Mouse (Mus musculus) activated CD4-positive, CD25-positive, alpha-beta regulatory T cell, adult 4 months (primary cell): ENCODE results near the gene Podxl. TPM values are rescaled to one million over a fixed set of nuclear protein-coding genes. Genes with fewer than 3 reads are reported as not detected.

Source experiments
- ATAC-seq: one replicate; pipeline ENCODE4 v1.8.0; 2017
- polyA plus RNA-seq, 2 experiments: library from polyadenylated mRNA; unstranded; fragments of 100-300 nt; shearing (Covaris generic); gene quantifications; one replicate each; pipeline ENCODE4 v1.2.1; 2017

Gene Podxl
- polyA plus RNA-seq = not detected

GRCm38 (mm10) chr6:31563235-31564181 lies at the start of gene Podxl:
Gene Podxl (minus strand): TSS chr6:31563981.
- peak; percentile 46 for ATAC-seq

DNA sequence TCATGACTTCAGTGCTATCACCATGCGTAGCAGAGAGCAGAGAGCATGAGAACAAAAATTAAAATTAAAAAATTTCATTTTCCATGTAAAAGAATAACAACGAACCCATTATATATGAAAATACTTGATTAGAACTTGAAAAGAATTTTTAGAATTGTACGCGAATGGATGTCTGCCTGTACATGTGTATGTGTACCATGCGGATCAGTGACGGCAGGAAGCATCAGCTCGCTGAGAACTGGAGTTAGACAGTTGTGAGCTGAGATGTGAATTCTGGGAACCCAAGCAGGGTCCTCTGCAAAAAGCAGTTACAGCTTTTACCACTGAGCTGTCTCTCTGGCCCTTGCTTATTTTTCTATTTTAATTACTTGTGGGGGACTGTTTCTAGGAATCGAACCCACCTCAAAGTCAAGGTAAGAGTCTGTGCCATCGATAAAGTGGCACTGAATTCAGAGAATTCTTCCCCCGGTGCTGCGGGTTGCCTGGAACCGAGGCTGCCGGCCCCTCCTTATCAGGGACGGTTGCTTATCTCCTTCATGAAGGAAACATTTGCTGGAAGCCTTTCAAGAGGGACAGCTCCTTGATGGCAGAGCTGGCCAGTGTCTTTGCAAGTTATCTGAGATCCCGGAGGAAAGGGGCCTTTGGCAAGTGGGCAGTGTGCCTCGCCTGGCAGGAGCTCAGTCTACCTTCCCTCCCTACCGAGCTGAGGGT lies 48.9 kb upstream of the Podxl start:
- ATAC-seq = no peak

- ATAC-seq = no peak
Observed at GRCm38 (mm10) chr6:31606429-31606828, 42.6 kb upstream of the Podxl start.

- ATAC-seq = no peak
Observed at GRCm38 (mm10) chr6:31604629-31605265, 41.0 kb upstream of the Podxl start.

DNA sequence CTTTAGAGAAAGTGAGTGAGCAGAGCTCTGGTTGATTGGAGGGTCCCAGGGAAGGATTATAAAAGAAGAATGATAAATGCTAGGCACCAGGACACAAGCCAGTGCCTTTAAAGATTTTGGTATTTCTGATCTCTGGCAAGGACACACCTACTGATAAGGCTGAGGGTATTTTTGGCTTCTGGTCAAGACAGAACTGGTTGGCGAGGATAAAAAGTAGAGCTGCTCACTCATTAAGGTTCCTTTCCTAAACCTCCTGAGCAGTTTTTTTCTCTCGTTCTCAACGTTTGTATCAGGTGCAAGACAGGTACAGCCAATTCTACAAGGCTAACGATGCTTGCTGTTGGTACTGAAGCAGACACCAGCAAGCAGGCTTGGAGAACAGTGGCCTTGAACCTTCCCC lies 38.7 kb upstream of the Podxl start:
- ATAC-seq = no peak

GRCm38 (mm10) chr6:31601131-31601530 lies 37.4 kb upstream of the Podxl start:
- ATAC-seq = no peak

DNA sequence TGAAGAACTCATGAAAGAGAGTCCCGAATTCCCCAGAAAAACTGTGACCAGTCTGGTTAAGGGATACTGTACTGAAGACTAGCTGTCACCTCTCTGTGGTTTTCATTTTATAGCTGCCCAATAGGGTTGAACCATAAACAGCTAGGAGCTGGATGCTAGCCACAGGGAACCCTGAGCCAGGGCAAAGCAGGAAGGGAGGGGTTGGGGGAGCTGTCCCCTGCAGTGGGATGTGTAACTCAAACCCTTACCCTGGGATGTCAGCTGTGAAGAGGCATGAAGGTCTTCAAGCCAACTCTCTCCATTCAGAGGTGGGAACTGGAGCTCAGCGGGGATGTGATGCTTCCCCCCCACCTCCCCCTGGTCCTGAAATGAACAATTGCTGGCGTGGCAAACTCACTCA lies 36.1 kb upstream of the Podxl start:
- no peak for ATAC-seq

DNA sequence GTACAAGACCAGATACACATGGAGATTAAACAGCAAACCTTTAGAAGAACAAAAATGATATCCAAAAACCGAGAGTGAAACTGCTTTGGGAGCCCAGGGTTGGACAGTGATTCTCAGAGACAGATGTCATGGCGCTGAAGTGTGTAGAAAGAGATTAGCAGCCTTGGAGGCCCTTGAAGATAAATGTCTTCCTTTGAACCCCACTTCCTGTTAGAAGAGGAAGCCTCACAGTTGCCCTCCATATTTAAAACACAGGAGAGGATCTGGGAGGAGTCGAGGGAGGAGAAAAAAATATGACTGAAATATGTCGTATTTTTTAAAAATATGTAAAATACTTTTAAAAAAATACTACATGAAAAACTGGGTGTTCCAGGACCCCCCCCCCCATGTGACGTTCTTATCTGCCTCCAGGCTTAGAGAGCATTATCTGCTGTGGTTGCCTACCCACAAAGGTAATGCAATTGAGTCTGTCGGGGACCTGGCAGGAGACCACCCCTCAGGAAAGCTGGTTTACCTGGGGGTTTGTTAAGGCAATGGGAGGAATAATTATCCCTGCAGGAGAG lies 34.6 kb upstream of the Podxl start:
- no peak for ATAC-seq

DNA sequence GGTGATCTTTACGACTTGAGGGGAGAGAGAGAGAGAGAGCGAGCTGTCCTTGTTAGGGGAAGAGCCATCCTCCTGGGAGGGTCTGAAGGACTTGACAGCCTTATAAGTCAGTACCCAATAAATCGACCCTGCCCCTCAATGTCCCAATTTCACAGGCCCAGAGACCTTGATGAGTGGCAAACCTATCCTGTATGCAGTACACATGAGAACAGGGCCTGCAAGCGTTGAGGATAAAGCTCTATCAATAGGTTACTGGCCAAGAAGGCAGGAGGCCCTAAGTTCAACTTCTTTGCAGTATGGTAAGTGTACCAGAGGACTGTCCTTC lies 33.3 kb upstream of the Podxl start:
- ATAC-seq = no peak

DNA sequence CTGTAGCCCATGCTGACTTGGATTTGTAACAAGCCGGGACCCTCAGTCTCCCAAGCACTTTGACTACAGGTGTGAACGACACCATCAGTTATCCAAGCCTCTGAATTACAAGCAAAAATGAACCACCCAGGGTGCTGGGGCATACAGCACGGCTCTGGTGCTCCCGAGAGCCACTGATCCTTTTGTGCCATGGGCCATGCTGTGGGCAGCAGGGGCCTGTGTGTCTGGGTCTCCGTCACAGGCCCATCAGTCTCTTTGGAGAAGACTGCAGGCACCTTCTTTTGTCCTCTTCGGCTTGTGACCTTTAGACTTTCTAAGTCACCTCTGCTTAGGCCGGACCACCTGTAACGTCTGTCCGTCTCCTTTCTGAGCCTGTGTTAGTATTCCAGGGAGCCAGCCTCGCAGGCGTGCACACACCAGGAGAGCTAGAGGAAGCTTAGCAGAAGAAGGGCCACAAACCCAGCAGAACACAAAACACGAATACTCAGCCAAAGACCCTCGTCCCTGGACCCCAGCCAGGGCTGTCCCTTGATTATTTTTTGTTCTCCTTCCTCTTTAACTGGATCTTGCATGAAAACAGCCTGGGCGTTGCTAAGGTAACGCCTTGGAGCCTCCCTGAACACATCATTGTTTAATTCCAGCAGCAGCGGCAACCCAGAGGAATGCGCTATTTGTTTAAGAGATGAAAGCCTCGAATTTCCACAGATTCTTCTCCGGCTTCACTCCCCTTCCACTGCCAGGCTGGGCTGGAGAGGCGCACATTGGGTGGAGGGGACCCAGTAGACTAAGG lies 32.8 kb upstream of the Podxl start:
- ATAC-seq = no peak

- ATAC-seq = no peak
Observed at GRCm38 (mm10) chr6:31592579-31593238, 28.9 kb upstream of the Podxl start.

DNA sequence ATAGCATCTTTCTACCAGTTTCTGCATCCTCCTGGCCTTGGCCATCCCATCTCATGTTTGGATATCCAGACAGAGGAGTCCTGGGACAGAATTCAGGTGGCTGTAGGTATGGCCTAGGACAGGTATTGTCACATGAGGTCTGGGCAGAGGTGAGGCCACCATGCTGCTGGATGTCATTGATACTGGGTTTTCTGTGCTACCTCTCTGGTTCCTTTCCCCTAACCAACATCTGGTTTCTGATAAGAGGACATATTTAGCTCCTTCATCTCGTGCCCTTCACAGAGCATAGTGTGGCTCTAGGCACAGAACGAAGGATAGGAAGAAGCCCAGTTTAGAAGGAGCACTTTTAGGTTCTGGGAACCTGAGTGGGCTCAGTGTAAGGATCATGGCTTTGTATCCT lies 28.3 kb upstream of the Podxl start:
- ATAC-seq = no peak

- ATAC-seq = no peak
Observed at GRCm38 (mm10) chr6:31591676-31592075, 27.9 kb upstream of the Podxl start.

GRCm38 (mm10) chr6:31590754-31591153 lies 27.0 kb upstream of the Podxl start:
- no peak for ATAC-seq

DNA sequence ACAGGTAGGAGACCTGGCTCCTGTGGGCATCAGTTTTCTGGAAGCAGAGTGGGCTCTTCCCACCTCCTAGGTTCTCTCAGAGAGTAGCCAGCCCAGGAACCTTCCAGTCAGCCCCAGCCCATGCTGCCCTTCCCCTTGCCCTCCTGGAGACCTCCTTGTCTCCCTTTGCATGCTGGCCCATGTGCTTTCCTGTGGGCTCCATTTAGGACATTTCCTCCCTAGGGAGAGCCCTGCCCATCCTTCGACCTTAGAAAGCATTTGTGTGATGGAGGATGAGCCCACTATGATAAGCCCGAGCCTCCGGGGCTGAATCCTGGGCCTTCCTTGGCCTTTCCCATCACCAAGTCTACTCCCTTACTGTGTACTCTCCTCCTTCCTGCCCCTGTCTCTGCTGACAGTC lies 25.5 kb upstream of the Podxl start:
- ATAC-seq = no peak

- no peak for ATAC-seq
Observed at GRCm38 (mm10) chr6:31587655-31588054, 23.9 kb upstream of the Podxl start.

DNA sequence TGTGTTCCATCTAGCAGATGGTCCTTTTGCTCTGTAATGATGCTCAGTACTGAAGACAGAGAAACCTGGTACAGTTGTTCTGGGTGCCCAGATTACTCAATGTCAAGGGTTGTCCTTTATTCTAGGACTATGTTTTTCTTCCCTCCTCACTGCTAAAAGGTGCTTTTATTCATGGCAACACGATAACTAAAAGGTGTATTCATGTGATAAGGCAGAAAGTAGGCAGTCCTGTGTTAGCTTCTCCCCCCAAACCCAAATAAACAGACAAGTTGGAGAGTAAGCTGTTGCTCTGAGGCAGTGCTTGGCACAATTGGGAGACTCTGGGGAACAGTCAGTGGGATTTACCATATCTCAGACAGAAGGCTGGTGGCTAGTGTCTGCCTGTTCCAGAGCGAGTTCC lies 22.3 kb upstream of the Podxl start:
- ATAC-seq = no peak

- no peak for ATAC-seq
Observed at GRCm38 (mm10) chr6:31576151-31576550, 12.4 kb upstream of the Podxl start.

GRCm38 (mm10) chr6:31575063-31575462 lies 11.3 kb upstream of the Podxl start:
- ATAC-seq = no peak

- no peak for ATAC-seq
Observed at GRCm38 (mm10) chr6:31571459-31571858, 7.7 kb upstream of the Podxl start.

- no peak for ATAC-seq
Observed at GRCm38 (mm10) chr6:31568070-31568595, 4.4 kb upstream of the Podxl start.

GRCm38 (mm10) chr6:31567200-31567599 lies 3.4 kb upstream of the Podxl start:
- ATAC-seq = no peak
